ENCODE assay signal across 9 mouse cellular contexts in the genomic region with DNA sequence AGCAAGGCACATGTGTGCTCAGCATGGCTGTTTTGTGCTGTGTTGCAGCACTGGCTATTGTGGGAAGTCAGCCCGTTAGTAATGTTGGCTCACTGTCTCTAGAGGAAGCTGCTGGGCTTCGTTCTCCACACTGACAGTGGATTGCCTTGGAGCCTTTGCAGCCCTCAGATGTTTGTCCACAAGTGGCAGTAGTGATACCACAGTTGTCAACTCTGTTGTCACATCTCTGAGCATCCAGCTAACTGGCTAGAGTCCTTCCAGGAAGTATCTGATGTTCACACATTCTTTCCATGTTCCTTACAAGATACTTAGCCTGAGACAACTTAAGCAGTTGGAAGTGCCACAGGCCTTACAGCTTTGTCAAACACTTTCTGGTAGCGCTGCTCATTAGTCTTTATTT. TPM values are rescaled to one million over a fixed set of nuclear protein-coding genes. Genes with fewer than 3 reads are reported as not detected.
DNase-seq lines count a peak whose midpoint lies in the region; ATAC-seq and TF ChIP-seq lines count a peak whose summit lies in the region.
"Had no signal": no experiment of that assay in that cellular context is flagged by ENCODE, and none has a peak within 500 bp of the region (broad histone marks: within the 10 kb centered on the region; RNA-seq: fewer than 3 reads in every experiment).

No protein-coding gene starts in this region.

- H3K27me3 ChIP-seq in erythroblast, embryonic 14.5 days (ENCODE audit: control insufficient read depth), result no peaks in the 10 kb centered on the region
- no peaks in the 10 kb centered on the region for H3K27me3 ChIP-seq in liver, embryonic 11.5 days (replicated peaks; ENCODE audit: control insufficient read depth, insufficient read depth, low read length)
- H3K27me3 ChIP-seq in MEL (ENCODE audit: control insufficient read depth in 1 of 2, insufficient read depth in 2 of 2, low read length in 2 of 2), result no peaks in the 10 kb centered on the region
- H3K27me3 ChIP-seq in liver, embryonic 12.5 days (replicated peaks), result no peaks in the 10 kb centered on the region

- WGBS in liver, embryonic 11.5 days, result 55% methylated on average over 3 of the region's 3 CpGs
- WGBS in liver, embryonic 12.5 days (ENCODE audit: insufficient replicate concordance), result 47% methylated on average over 3 of the region's 3 CpGs

- peak overlapping the region; percentile 30 for H3K4me3 ChIP-seq in erythroblast, embryonic 14.5 days (replicated peaks)
- H3K4me3 ChIP-seq in liver, embryonic 11.5 days (ENCODE audit: low read depth, low read length), result no peak overlapping the region
- H3K4me3 ChIP-seq in MEL (ENCODE audit: control insufficient read depth in 1 of 2, insufficient read depth in 1 of 2, low read depth in 2 of 2, low read length in 2 of 2), result no peak overlapping the region
- H3K4me3 ChIP-seq in liver, embryonic 12.5 days, result peak overlapping the region; percentile 77

- no peak for TF ChIP-seq RAD21 in MEL (IDR thresholded peaks at IDR 0.05; ENCODE audit: low read depth, low read length)

- peaks cover 57% of the 10 kb centered on the region for H3K79me2 ChIP-seq in MEL (ENCODE audit: control insufficient read depth, insufficient read depth, low read length, poor library complexity)

- no peak for TF ChIP-seq EP300 in MEL (IDR thresholded peaks at IDR 0.05; ENCODE audit: low read depth in 1 of 2, low read length in 2 of 2)

- TF ChIP-seq CTCF in MEL (IDR thresholded peaks at IDR 0.05 in 2 of 3, conservative IDR thresholded peaks at IDR 0.05 in 1 of 3; ENCODE audit: control insufficient read depth in 1 of 3, insufficient read depth in 1 of 3, low read depth in 2 of 3, low read length in 3 of 3, poor library complexity in 1 of 3, severe bottlenecking in 1 of 3), result peak in 1 of 3 experiments; percentile 3; a peak in 1 of 6 replicates

- H3K27ac ChIP-seq in liver, embryonic 11.5 days (ENCODE audit: low read depth, low read length), result no peak overlapping the region
- H3K27ac ChIP-seq in MEL (ENCODE audit: control insufficient read depth, low read depth, low read length), result no peak overlapping the region
- H3K27ac ChIP-seq in liver, embryonic 12.5 days, result no peak overlapping the region

- H3K36me3 ChIP-seq in erythroblast, embryonic 14.5 days (ENCODE audit: control insufficient read depth), result peaks cover 10% of the 10 kb centered on the region
- no peaks in the 10 kb centered on the region for H3K36me3 ChIP-seq in liver, embryonic 11.5 days (ENCODE audit: control insufficient read depth, insufficient read depth, low read length)
- H3K36me3 ChIP-seq in MEL (ENCODE audit: control insufficient read depth in 1 of 2, insufficient read depth in 2 of 2, low read length in 2 of 2), result peaks cover 3 to 22% of the 10 kb centered on the region in 2 experiments; a peak in 3 of 4 replicates
- H3K36me3 ChIP-seq in liver, embryonic 12.5 days, result peaks cover 3% of the 10 kb centered on the region; the same call in 1 of the 2 replicates

- no peaks in the 10 kb centered on the region for H3K9me3 ChIP-seq in erythroblast, embryonic 14.5 days (ENCODE audit: control insufficient read depth, low read length)
- no peaks in the 10 kb centered on the region for H3K9me3 ChIP-seq in liver, embryonic 11.5 days (ENCODE audit: control insufficient read depth, low read length)
- no peaks in the 10 kb centered on the region for H3K9me3 ChIP-seq in MEL (replicated peaks; ENCODE audit: insufficient read depth, low read length)
- no peaks in the 10 kb centered on the region for H3K9me3 ChIP-seq in liver, embryonic 12.5 days (replicated peaks)

- TF ChIP-seq POLR2A in MEL (IDR thresholded peaks at IDR 0.05; ENCODE audit: control insufficient read depth in 1 of 2, insufficient read depth in 1 of 2, low read depth in 1 of 2, low read length in 2 of 2, poor library complexity in 1 of 2), result no peak

- peak overlapping the region; percentile 99 for H3K4me2 ChIP-seq in liver, embryonic 11.5 days
- H3K4me2 ChIP-seq in liver, embryonic 12.5 days, result peak overlapping the region; percentile 84

- no peak overlapping the region for H3K9ac ChIP-seq in liver, embryonic 11.5 days (ENCODE audit: low read depth, low read length)
- H3K9ac ChIP-seq in MEL (ENCODE audit: control insufficient read depth, low read depth, low read length, poor library complexity, severe bottlenecking), result no peak overlapping the region
- 0 out of 2 replicates have a peak overlapping the region, but pooled peaks have one; percentile 23 for H3K9ac ChIP-seq in liver, embryonic 12.5 days

- H3K4me1 ChIP-seq in erythroblast, embryonic 14.5 days (ENCODE audit: control insufficient read depth), result peaks cover 39% of the 10 kb centered on the region
- H3K4me1 ChIP-seq in liver, embryonic 11.5 days (replicated peaks; ENCODE audit: control insufficient read depth, insufficient read depth, low read length), result peaks cover 14% of the 10 kb centered on the region
- H3K4me1 ChIP-seq in MEL (ENCODE audit: control insufficient read depth in 1 of 2, insufficient read depth in 2 of 2, low read length in 2 of 2), result peaks cover 8 to 12% of the 10 kb centered on the region in 2 experiments; a peak in 3 of 4 replicates
- peaks cover 56% of the 10 kb centered on the region for H3K4me1 ChIP-seq in liver, embryonic 12.5 days

- DNase-seq in liver, embryonic 11.5 days (ENCODE audit: low spot score), result no peak
- DNase-seq in liver, result no peak
- peak; percentile 43 for DNase-seq in MEL (ENCODE audit: low read depth, low spot score)
- DNase-seq in gastrocnemius, postnatal 25 days, result no peak
- no peak for DNase-seq in embryo, embryonic 11 days
- DNase-seq: lung, postnatal 36 days had no signal

- no peak for ATAC-seq in erythroblast, adult 5-6 weeks (replicated peaks; ENCODE audit: low FRiP score, poor library complexity, severe bottlenecking)
- ATAC-seq in liver, embryonic 11.5 days (replicated peaks; ENCODE audit: low FRiP score), result no peak
- ATAC-seq in liver, embryonic 12.5 days, result no peak

TF ChIP-seq in MEL, 35 proteins besides CTCF, POLR2A, EP300 and RAD21:
- no peak for TF ChIP-seq MAX (IDR thresholded peaks at IDR 0.05; ENCODE audit: low read length)
- TF ChIP-seq E2F4 (IDR thresholded peaks at IDR 0.05; ENCODE audit: borderline replicate concordance, low read depth, low read length), result no peak
- no peak for TF ChIP-seq MAZ (IDR thresholded peaks at IDR 0.05; ENCODE audit: low read depth, low read length)
- TF ChIP-seq ETS1 (IDR thresholded peaks at IDR 0.05; ENCODE audit: low read depth, low read length), result no peak
- no peak for TF ChIP-seq CHD1 (IDR thresholded peaks at IDR 0.05; ENCODE audit: low read depth, low read length)
- no peak for TF ChIP-seq ZKSCAN1 (IDR thresholded peaks at IDR 0.05; ENCODE audit: low read depth, low read length)
- TF ChIP-seq ELF1 (IDR thresholded peaks at IDR 0.05; ENCODE audit: low read depth, low read length), result no peak
- no peak for TF ChIP-seq USF1 (IDR thresholded peaks at IDR 0.05; ENCODE audit: low read depth, low read length)
- TF ChIP-seq BHLHE40 (IDR thresholded peaks at IDR 0.05; ENCODE audit: borderline replicate concordance, low read depth, low read length), result no peak
- TF ChIP-seq UBTF (IDR thresholded peaks at IDR 0.05; ENCODE audit: borderline replicate concordance, insufficient read depth, low read depth, low read length), result no peak
- TF ChIP-seq ZC3H11A (IDR thresholded peaks at IDR 0.05; ENCODE audit: low read depth, low read length), result no peak
- no peak for TF ChIP-seq POLR2AphosphoS2 (IDR thresholded peaks at IDR 0.05; ENCODE audit: low read length)
- no peak for TF ChIP-seq NRF1 (IDR thresholded peaks at IDR 0.05; ENCODE audit: insufficient read depth, low read depth, low read length, poor library complexity, severe bottlenecking)
- TF ChIP-seq JUND (IDR thresholded peaks at IDR 0.05; ENCODE audit: low read depth, low read length), result no peak

RNA-seq across cellular contexts. Expression of a gene that starts 2.0 kb away (rescaled TPM):
- polyA plus RNA-seq in erythroblast, embryonic 14.5 days (2012), result 0.11 and 0.19 TPM in 2 replicates
- total RNA-seq in erythroblast, adult 5-6 weeks (2015; ENCODE audit: low replicate concordance), result 12.5 and 23.2 TPM in 2 replicates
- 11.0 and 13.7 TPM in 2 replicates for total RNA-seq in erythroblast, adult 5-6 weeks (2017; ENCODE audit: low replicate concordance)
- 30.5 and 31.2 TPM in 2 replicates for polyA plus RNA-seq in liver, embryonic 11.5 days (2014; fragmentation: Nextera tagmentation; extraction: Ambion mirVana)
- 30.8 and 33.0 TPM in 2 replicates for total RNA-seq in MEL (2012; rRNA removed)
- 100 to 1,000 TPM in 1 of 2 experiments, 10 to 100 TPM in 1; 28.7 to 209 TPM for polyA plus RNA-seq in MEL (2012; ENCODE audit: insufficient read depth in 1 of 2, insufficient read length in 2 of 2, low read depth in 1 of 2, low replicate concordance in 2 of 2, missing spikeins in 1 of 2)
- 23.1 and 24.2 TPM in 2 replicates for polyA plus RNA-seq in liver, embryonic 12.5 days (2016; fragmentation: Nextera tagmentation; extraction: Ambion mirVana)
- 10 to 100 TPM; 43.7 to 44.1 TPM for total RNA-seq in gastrocnemius, postnatal 25 days (2021)

RNA-seq across cellular contexts. Expression of a gene that starts 35.2 kb away (rescaled TPM):
- polyA plus RNA-seq in erythroblast, embryonic 14.5 days (2012), result 7.1 and 8.2 TPM in 2 replicates
- total RNA-seq in erythroblast, adult 5-6 weeks (2015; ENCODE audit: low replicate concordance), result 28.4 and 77.4 TPM in 2 replicates
- 30.1 and 56.7 TPM in 2 replicates for total RNA-seq in erythroblast, adult 5-6 weeks (2017; ENCODE audit: low replicate concordance)
- 66.4 and 79.6 TPM in 2 replicates for polyA plus RNA-seq in liver, embryonic 11.5 days (2014; fragmentation: Nextera tagmentation; extraction: Ambion mirVana)
- 21.1 and 26.3 TPM in 2 replicates for total RNA-seq in MEL (2012; rRNA removed)
- 10 to 100 TPM; 60.1 to 71.2 TPM for polyA plus RNA-seq in MEL (2012; ENCODE audit: insufficient read depth in 1 of 2, insufficient read length in 2 of 2, low read depth in 1 of 2, low replicate concordance in 2 of 2, missing spikeins in 1 of 2)
- 56.1 and 56.4 TPM in 2 replicates for polyA plus RNA-seq in liver, embryonic 12.5 days (2016; fragmentation: Nextera tagmentation; extraction: Ambion mirVana)
- total RNA-seq in gastrocnemius, postnatal 25 days (2021), result 10 to 100 TPM; 36.4 to 37.0 TPM

Comparison
In these comparisons a context has a peak if more than half of its experiments do, and no peak if none do; other contexts are left out.
1. H3K4me3 ChIP-seq: peak in erythroblast, embryonic 14.5 days (single experiment) and liver, embryonic 12.5 days (single experiment); none in liver, embryonic 11.5 days (single experiment) and MEL (0 of 2).
2. RNA of a gene that starts 2.0 kb away (polyA plus RNA-seq): 28.7 to 209 TPM in MEL, 30.5 to 31.2 TPM in liver, embryonic 11.5 days and 23.1 to 24.2 TPM in liver, embryonic 12.5 days; 0.11 to 0.19 TPM in erythroblast, embryonic 14.5 days; every median in the first group is over 10 times any median in the second.